Comparison of ENCODE assay signal across 8 mouse cellular contexts in genomic region chr10:93291843-93292242, GRCm38 (mm10). TPM values are rescaled to one million over a fixed set of nuclear protein-coding genes. Genes with fewer than 3 reads are reported as not detected.
DNase-seq lines count a peak whose midpoint lies in the region; ATAC-seq lines count a peak whose summit lies in the region.

No protein-coding gene starts in this region.

- DNase-seq in hindbrain, embryonic 10.5 days (ENCODE audit: low spot score), result peak; percentile 79
- DNase-seq in c-Kit-positive CD71-negative TER-119-negative erythroid progenitor cells, embryonic 14.5 days (ENCODE audit: low read depth), result peak; percentile 78
- peak; percentile 67 for DNase-seq in heart, postnatal 25 days (ENCODE audit: low spot score)
- DNase-seq in layer of hippocampus, postnatal 10 days (ENCODE audit: low spot score in 2 of 2), result peak; percentile 87 to 89
- peak; percentile 95 for DNase-seq in midbrain, embryonic 11.5 days (ENCODE audit: low spot score, missing footprints)
- peak; percentile 45 for DNase-seq in spleen, adult 12 weeks (ENCODE audit: low spot score)

- H3K4me2 ChIP-seq in hindbrain, embryonic 12.5 days (replicated peaks), result no peak overlapping the region
- H3K4me2 ChIP-seq in forebrain, embryonic 16.5 days (ENCODE audit: low read length), result no peak overlapping the region
- H3K4me2 ChIP-seq in midbrain, embryonic 11.5 days, result no peak overlapping the region

- H3K4me1 ChIP-seq in hindbrain, embryonic 10.5 days (replicated peaks), result peaks cover 23% of the 10 kb centered on the region
- H3K4me1 ChIP-seq in hindbrain, embryonic 12.5 days, result peaks cover 22% of the 10 kb centered on the region
- peaks cover 30% of the 10 kb centered on the region for H3K4me1 ChIP-seq in forebrain, embryonic 16.5 days (replicated peaks; ENCODE audit: control insufficient read depth, insufficient read depth, low read length)
- H3K4me1 ChIP-seq in midbrain, embryonic 11.5 days (ENCODE audit: control insufficient read depth, insufficient read depth, low read length), result no peaks in the 10 kb centered on the region; the same call in 1 of the 2 replicates

- no peak overlapping the region for H3K27ac ChIP-seq in hindbrain, embryonic 10.5 days
- no peak overlapping the region for H3K27ac ChIP-seq in hindbrain, embryonic 12.5 days
- H3K27ac ChIP-seq in forebrain, embryonic 16.5 days (ENCODE audit: low read length), result no peak overlapping the region
- no peak overlapping the region for H3K27ac ChIP-seq in midbrain, embryonic 11.5 days (ENCODE audit: low read depth, low read length)

- no peaks in the 10 kb centered on the region for H3K9me3 ChIP-seq in hindbrain, embryonic 10.5 days
- H3K9me3 ChIP-seq in hindbrain, embryonic 12.5 days (replicated peaks), result no peaks in the 10 kb centered on the region
- 0 out of 2 replicates have a peak, but pooled peaks cover 3% of the 10 kb centered on the region for H3K9me3 ChIP-seq in forebrain, embryonic 16.5 days (ENCODE audit: control insufficient read depth, low read length)
- no peaks in the 10 kb centered on the region for H3K9me3 ChIP-seq in midbrain, embryonic 11.5 days (ENCODE audit: control insufficient read depth, low read length)

- WGBS in hindbrain, embryonic 10.5 days, result 4% methylated on average over 6 of the region's 6 CpGs
- WGBS in hindbrain, embryonic 12.5 days, result 7% methylated on average over 6 of the region's 6 CpGs
- WGBS in forebrain, embryonic 16.5 days, result 2% methylated on average over 6 of the region's 6 CpGs
- WGBS in midbrain, embryonic 11.5 days, result 2% methylated on average over 6 of the region's 6 CpGs

- H3K27me3 ChIP-seq in hindbrain, embryonic 10.5 days (ENCODE audit: insufficient read depth, poor library complexity, severe bottlenecking), result no peaks in the 10 kb centered on the region
- no peaks in the 10 kb centered on the region for H3K27me3 ChIP-seq in hindbrain, embryonic 12.5 days
- no peaks in the 10 kb centered on the region for H3K27me3 ChIP-seq in forebrain, embryonic 16.5 days (replicated peaks; ENCODE audit: control insufficient read depth, insufficient read depth, low read length)
- H3K27me3 ChIP-seq in midbrain, embryonic 11.5 days (ENCODE audit: control insufficient read depth, insufficient read depth, low read length), result no peaks in the 10 kb centered on the region

- intact Hi-C loops in heart, postnatal 25 days (cut with DNase I), result loop anchor here (1.0 to 2.0 kb wide), 6 partner anchors 19 to 179 kb away; partner anchors contain the start of genes Cdk17 and Elk3

- H3K36me3 ChIP-seq in hindbrain, embryonic 10.5 days, result 0 out of 2 replicates have a peak, but pooled peaks cover 5% of the 10 kb centered on the region
- H3K36me3 ChIP-seq in hindbrain, embryonic 12.5 days, result no peaks in the 10 kb centered on the region
- no peaks in the 10 kb centered on the region for H3K36me3 ChIP-seq in forebrain, embryonic 16.5 days (ENCODE audit: control insufficient read depth, insufficient read depth)
- H3K36me3 ChIP-seq in midbrain, embryonic 11.5 days (ENCODE audit: control insufficient read depth, insufficient read depth, low read length), result no peaks in the 10 kb centered on the region

- no peak overlapping the region for H3K4me3 ChIP-seq in hindbrain, embryonic 10.5 days
- H3K4me3 ChIP-seq in hindbrain, embryonic 12.5 days, result no peak overlapping the region
- H3K4me3 ChIP-seq in forebrain, embryonic 16.5 days (replicated peaks; ENCODE audit: low read length), result no peak overlapping the region
- H3K4me3 ChIP-seq in midbrain, embryonic 11.5 days (ENCODE audit: low read depth, low read length), result no peak overlapping the region

- ATAC-seq in hindbrain, embryonic 12.5 days (ENCODE audit: low FRiP score), result no peak
- ATAC-seq in forebrain, embryonic 16.5 days, result 0 out of 2 replicates have a peak, but pooled peaks have one; percentile 26
- no peak for ATAC-seq in midbrain, embryonic 11.5 days (ENCODE audit: low FRiP score)

- H3K9ac ChIP-seq in hindbrain, embryonic 12.5 days, result no peak overlapping the region
- no peak overlapping the region for H3K9ac ChIP-seq in forebrain, embryonic 16.5 days (replicated peaks; ENCODE audit: low read depth, low read length)
- H3K9ac ChIP-seq in midbrain, embryonic 11.5 days (ENCODE audit: low read length), result no peak overlapping the region

RNA-seq across cellular contexts. Expression of gene Elk3, which starts 19.1 kb away (rescaled TPM):
- polyA plus RNA-seq in hindbrain, embryonic 10.5 days (2016; fragmentation: Nextera tagmentation; extraction: Ambion mirVana), result 14.8 and 15.7 TPM in 2 replicates
- 20.9 and 23.6 TPM in 2 replicates for polyA plus RNA-seq in hindbrain, embryonic 12.5 days (2016; fragmentation: Nextera tagmentation; extraction: Ambion mirVana)
- 6.6 and 9.8 TPM in 2 replicates for polyA plus RNA-seq in forebrain, embryonic 16.5 days (2015; fragmentation: Nextera tagmentation; extraction: Ambion mirVana)
- 10 to 100 TPM; 45.1 to 48.7 TPM for total RNA-seq in heart, postnatal 25 days (2021)
- total RNA-seq in layer of hippocampus, postnatal 10 days (2021), result 10 to 100 TPM; 12.3 to 12.8 TPM
- 12.2 and 13.6 TPM in 2 replicates for polyA plus RNA-seq in midbrain, embryonic 11.5 days (2014; fragmentation: Nextera tagmentation; extraction: Ambion mirVana)

Comparison
In these comparisons a context has a peak if more than half of its experiments do, and no peak if none do; other contexts are left out.
1. DNase-seq: peak in every context shown above with its lines; median percentile 95 in midbrain, embryonic 11.5 days; 88 in layer of hippocampus, postnatal 10 days; 79 in hindbrain, embryonic 10.5 days; 78 in c-Kit-positive CD71-negative TER-119-negative erythroid progenitor cells, embryonic 14.5 days; 67 in heart, postnatal 25 days; 45 in spleen, adult 12 weeks.